ENCODE assay signal across 18 mouse cellular contexts in the genomic region with DNA sequence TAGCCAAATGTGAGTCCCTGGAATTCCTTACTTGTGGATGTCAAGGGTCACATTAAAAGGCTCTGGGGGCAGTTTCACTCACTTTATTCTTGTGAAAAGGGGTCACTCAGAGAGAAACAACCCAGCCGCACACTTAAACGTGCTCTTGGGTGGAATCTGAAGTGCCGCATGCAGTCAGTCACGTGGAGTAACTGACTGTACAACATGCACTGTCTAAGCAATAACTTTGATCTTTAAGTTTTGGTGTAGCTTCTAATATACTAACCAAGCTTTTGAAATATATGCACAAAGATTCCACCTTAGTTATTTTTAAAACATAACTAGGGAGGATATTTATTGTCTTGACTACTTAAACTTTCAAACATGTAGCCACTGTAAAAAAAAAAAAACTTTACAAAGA. TPM values are rescaled to one million over a fixed set of nuclear protein-coding genes. Genes with fewer than 3 reads are reported as not detected.
"Had no signal": no experiment of that assay in that cellular context is flagged by ENCODE, and none has a peak within 500 bp of the region (broad histone marks: within the 10 kb centered on the region; RNA-seq: fewer than 3 reads in every experiment).

No protein-coding gene starts in this region.

- H3K27me3 ChIP-seq: neural tube, embryonic 15.5 days; stomach, embryonic 15.5 days had no signal

- H3K4me3 ChIP-seq: neural tube, embryonic 13.5 days; neural tube, embryonic 15.5 days; stomach, embryonic 15.5 days had no signal

- DNase-seq: retina, postnatal 1 day; right cerebral cortex, adult 18-20 months; right cerebral cortex, postnatal 14 days; right cerebral cortex, postnatal 25 days; right cerebral cortex, postnatal 4 days; spleen, adult 18-20 months; thymus, adult 18-20 months; thymus, adult 2 months; thymus, postnatal 14 days; thymus, postnatal 25 days; thymus, postnatal 36 days; thymus, postnatal 4 days had no signal

- H3K9ac ChIP-seq: neural tube, embryonic 13.5 days; neural tube, embryonic 15.5 days; stomach, embryonic 15.5 days had no signal

- H3K36me3 ChIP-seq: neural tube, embryonic 13.5 days; neural tube, embryonic 15.5 days; stomach, embryonic 15.5 days had no signal

- H3K4me2 ChIP-seq: neural tube, embryonic 13.5 days; neural tube, embryonic 15.5 days; stomach, embryonic 15.5 days had no signal

- H3K27ac ChIP-seq: neural tube, embryonic 13.5 days; neural tube, embryonic 15.5 days; stomach, embryonic 15.5 days; stomach, postnatal 0 days had no signal

- H3K9me3 ChIP-seq: neural tube, embryonic 13.5 days; neural tube, embryonic 15.5 days; stomach, embryonic 15.5 days had no signal

RNA-seq across cellular contexts. Expression of a gene that starts 47.5 kb away (rescaled TPM):
- polyA plus RNA-seq: small intestine, adult 2 months; spleen, adult 2 months; thymus, adult 2 months had no signal
